Mouse (Mus musculus) c-Kit-positive CD71-positive TER-119-positive erythroid progenitor cells, embryonic 14.5 days (primary cell): ENCODE data around the gene Ssbp2.

Experiments used
- DNase-seq: peaks from one replicate; pipeline ENCODE4 v3.0.0-alpha.2; 2013; ENCODE audit warnings: low spot score

Gene Ssbp2

DNA sequence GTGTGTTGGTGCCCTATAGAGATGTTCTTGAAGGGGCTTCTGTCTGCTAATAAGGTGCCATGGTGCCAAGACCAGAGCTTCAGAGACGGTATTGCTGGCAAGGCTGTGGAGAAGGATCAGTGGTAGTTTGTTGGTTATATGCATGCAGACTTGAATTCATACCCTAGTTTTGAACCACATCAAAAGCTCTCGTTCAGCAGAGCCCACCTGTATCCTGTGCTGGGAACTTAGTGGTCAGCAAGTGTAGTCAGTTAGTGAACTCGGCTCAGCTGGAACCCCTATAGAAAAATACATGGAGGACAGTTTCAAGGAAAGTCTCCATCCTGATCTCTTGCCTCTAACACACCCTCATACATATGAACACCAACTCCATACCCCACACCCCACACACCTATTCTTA lies 69.7 kb downstream of the Ssbp2 start:
- no peak for DNase-seq

DNA sequence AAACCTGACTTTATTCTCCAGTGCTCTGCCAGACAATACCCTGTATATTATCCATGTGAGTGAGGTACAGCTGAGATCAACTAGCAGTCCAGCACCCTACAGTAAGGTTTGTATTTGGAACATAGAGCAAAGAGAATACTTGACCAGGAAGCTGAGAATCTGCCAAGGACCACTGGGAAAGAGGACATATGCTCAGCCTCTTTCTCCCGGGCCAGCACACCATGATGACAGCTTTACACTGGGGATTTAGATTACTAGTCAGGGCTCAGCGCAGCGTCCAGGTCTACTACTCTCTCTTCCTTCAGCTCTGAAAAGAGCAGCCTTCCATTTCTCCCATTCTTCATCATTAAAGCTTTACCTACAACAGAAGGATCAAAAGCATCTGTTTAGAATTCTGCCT lies 76.6 kb downstream of the Ssbp2 start:
- DNase-seq = no peak

DNA sequence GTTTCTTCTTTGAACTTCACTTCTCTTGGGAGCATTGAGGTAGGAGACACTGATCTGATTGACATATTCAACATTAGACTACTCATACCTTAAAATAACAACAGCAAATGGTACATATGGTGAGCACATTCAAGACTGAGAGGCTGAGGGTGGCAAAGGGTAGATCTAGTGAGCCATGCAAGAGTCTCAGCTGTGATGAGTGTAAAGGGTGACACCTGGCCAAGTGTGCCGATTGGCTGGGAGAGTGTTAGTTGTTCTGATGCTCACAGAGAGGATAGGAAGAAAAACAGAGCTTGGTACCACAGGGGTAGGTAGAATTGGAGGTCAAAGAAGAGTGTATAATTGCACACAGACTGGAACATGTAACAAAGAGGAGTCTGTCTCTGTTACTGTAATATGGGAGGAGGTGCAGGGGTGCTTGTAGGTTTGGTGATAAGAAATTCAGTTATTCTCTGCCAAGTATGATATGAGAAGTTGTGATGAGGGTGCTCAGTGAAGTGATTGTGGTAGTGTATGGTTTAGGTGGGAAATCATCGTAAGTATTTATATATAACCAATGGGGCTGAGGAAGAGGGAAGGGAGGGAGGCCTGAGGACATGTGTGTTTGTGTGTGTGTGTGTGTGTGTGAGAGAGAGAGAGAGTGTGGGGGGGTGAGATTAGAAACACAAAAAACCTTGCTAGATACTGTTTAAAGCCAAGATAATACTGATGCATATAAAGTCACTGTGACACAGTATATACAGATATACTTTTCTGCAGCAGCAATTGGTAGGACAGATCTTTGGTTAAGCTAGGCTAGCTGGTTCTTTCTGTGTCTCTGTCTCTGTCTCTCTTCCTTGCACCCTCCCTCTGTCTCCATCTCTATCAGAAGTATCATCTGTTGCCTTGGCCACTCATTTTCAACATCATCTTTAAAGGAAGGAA lies 80.3 kb downstream of the Ssbp2 start:
- peak; percentile 25 for DNase-seq

DNA sequence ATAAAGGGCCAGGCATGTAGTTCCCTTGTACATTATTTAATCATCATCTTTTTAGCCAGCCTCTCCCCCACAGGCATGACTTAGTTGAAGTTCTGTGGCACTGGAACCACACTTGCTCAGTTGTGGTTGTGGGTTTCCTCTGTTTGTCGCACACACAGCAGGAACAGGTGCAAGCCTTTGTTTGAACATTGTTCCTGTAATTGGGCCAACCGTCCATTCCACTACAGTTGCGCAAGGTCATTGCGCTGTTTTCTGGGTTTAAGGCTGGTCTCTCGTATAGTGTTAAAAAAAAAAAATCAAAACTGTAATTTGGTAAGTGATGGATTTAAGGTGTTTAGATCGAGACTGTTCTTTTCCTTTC lies 81.0 kb downstream of the Ssbp2 start:
- no peak for DNase-seq

DNA sequence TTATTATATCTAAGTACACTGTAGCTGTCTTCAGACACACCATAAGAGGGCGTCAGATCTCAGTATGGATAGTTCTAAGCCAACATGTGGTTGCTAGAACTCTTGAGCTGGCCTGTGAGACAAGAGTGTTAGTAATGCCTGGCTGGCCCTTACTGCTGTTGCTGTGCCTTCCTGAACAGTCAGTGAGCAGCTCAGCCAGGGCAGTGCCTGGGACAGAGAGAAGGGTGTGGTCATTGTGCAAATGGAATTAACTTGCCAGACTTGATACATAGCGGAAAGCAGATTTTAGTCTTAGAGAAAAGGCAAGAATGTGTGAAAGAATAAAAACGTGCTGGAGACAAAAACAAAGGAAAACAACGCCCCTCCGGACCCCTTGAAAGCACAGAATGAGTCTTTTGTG lies 83.5 kb downstream of the Ssbp2 start:
- DNase-seq = no peak

DNA sequence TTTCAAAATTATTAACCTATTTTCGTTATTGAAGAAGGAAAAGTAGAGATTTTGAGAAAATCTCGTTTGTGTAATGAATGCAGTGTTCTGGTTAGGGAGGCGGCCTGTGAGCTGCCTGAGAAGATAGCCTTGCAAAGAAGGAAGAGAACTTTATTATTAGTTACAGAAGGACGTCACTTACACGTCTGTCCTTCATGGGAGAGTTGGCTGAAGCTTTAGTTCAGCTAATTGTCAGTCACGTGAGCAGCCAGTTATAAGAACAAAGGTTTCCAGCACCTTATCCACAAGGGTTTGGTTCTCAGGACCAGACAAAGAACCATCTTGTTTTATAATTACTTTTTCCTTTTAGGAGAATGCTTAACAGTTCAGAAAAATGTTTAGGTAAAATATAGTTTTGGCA lies 104.0 kb downstream of the Ssbp2 start:
- no peak for DNase-seq

DNA sequence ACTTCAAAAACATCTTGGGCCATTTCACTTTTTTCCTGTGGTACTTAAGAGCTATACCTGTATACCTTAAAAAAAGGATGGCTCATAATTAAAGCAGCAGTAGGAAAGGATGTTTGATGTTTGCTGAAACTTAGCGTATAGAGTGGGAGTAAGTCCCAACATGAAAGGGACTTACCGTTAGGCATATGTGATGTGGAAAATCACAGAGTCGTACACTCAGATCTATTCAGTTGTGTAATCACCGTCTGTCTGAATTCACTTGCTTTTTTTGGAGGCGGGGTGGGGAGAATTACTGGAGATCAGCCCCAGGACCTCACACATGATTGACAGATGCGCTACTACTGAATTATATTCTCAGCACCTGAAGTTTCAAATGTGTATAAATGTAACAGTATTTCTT lies 104.7 kb downstream of the Ssbp2 start:
- no peak for DNase-seq

DNA sequence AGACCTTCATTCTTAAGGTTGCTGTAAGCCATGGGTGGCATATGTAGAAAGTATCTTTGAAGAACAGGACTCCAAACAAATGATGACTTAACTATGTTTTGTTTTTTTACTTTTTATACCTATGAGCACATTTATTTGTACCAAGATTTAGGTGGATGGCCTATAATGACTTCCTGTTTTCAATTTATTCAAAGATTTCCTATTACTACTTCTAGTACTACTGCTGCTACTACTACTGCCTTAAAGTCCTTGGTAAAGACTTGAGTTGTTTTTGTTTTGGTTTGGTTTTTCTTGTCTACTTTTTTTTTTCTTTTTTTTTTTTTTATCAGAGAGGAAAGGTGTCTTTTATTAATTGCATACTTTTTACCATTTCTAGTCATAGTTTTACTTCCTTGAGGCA lies 121.4 kb downstream of the Ssbp2 start:
- DNase-seq = no peak

DNA sequence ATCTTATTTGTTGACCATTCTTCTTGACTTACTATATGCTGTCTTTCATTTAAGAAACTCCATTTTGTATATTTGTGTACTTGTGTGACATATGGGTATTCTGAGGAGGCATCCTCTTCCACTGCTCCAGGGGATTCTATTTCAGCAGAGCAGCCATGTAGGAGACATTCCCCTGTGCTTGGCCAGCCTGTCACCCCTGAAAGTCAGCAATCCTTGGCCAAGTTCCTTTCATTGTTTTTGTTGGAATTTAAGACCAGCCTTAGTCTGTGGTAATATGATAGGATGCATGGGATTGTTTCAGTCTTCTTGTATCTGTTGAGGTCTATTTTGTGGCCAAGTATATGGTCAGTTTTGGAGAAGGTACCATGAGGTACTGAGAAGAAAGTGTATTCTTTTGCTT lies 122.1 kb downstream of the Ssbp2 start:
- DNase-seq = no peak

DNA sequence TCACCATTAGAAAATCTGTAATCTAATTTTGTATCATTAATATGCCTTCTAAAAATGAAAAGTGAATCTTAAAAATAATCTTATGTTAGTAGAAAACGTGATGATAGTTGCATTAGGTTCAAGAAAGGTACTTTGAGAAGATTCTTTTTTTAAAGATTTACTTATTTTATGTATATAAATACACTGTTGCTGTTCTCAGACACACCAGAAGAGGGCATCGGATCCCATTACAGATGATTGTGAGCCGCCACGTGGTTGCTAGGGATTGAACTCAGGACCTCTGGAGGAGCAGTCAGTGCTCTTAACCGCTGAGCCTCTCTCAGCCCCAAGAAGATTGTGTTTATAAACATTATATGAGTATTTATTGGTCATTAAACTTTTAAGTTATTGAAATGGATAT lies 126.3 kb downstream of the Ssbp2 start:
- no peak for DNase-seq

DNA sequence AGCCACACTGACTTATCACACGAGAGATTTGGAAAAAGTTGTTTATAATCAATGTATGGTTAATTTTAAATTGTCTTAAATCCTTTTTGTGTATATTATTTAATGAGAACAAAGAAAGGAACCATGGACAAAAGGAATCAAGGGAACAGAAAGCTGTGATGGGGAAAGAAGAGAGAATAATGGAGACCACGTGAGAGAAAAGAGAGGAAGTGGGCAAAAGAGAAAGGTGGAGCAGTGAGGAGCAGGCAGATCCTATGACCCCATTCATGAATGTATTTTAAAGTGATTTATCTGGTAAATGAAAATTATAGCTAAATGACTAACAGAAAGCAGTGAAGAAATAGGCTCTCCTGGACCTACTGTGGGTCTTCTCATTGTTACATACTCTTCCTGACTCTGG lies 128.4 kb downstream of the Ssbp2 start:
- no peak for DNase-seq

DNA sequence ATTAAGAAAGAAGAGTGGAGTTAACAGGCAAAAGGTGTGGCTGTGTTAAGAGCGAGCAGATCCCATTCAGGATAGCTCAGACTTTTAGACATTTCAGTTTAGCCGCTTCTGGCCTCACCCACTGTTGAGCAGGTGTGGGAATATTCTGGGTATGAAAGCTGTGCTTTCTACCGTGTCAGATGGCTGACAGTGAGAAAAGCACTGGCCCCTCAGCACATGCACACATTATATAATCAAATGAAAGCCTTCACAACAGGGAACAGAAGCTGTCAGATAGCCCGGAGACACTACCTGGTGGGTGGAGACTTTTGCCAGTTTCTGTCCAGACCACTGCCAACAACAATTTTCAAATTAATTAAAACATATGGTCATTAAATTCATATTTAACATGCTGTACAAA lies 131.8 kb downstream of the Ssbp2 start:
- DNase-seq = no peak

DNA sequence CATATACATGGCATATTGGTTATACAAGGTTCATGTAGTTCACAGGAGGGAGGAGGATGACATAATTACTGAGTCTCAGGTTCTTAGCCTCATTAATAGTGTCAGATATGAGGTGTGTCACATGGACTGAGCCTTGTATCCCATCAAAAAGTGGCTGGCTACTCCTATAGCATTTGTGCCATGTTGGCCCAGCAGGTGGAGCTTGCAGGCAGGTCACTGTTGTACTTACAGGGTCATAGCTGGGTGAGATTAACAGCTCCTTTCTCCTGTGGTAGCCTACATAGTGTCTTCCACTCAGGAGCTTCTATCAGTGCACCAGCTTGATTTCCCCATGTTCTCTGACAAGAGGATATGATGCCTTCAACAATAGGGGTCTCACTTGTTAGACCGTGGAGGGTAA lies 135.2 kb downstream of the Ssbp2 start:
- DNase-seq = no peak

DNA sequence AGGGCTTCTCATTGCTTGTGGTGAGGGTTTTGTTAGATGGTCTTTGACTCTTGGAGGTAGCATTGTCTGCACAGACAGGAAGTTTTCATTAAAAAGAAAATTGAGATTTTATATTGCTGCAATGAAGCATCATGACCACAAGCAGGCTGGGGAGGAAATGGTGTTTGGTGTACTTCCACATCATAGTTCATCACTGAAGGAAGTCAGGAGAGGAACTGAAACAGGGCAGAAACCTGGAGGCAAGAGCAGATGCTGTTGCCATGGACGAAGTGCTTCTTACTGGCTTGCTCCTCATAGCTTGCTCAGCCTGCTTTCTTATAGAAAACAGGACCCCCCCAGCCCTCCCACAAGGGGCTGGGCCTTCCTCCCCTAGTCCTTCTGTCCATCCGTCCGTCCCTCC lies 139.5 kb downstream of the Ssbp2 start:
- DNase-seq = no peak

DNA sequence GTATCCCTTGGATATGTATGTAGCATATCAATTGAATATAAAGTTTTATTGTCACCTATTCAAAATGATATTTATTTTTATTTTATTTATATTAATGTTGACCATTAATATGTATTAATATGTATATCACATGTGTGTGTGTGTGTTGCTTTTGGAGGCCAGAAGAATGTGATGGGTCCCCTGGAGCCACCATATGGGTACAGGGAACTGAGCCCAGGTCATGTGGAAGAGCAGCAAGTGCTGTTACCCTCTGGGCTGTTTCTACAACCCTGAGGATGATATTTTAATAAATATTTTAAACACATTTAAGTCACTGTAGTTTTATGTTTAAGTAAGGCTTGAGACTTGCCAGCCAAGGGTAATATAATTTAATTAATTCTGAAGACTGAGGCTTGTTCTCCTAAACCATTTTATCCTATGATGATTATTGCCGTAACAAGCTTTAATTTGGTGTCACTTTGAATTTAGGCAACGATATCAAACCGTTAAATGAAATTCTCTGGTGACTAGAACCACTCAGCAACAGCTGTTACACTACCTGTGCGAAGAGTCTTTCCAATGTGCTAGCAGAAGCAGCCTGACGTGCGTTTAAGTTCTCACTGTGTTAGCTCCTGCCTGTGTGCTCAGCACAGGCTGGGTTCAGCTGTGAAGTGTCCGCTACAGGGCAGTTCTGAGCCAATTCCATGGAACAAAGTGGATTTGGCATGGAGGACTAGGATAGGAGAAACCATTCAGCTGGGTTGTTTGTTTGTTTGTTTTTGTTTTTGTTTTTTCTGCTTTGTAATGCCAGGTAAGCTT lies 145.2 kb downstream of the Ssbp2 start:
- DNase-seq = no peak

DNA sequence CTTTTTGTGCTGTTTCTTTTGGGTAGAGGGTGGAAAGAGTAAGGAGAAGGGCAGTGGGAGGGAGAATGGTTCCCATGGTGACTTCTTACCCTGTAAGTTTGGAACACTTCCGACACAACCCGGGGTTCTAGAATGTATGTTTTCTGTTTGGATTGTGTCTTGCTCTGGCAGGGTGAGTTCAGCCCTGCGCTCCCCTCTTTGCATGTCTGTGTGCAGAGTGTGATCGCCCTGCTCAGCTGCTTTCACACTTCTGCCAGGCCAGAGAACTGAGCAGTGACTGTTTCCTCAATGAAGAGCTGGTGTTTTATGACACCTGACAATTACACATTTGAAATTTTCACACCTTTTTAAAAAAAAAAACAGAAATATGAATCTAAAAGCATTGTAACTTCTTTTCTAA lies 150.5 kb downstream of the Ssbp2 start:
- no peak for DNase-seq

DNA sequence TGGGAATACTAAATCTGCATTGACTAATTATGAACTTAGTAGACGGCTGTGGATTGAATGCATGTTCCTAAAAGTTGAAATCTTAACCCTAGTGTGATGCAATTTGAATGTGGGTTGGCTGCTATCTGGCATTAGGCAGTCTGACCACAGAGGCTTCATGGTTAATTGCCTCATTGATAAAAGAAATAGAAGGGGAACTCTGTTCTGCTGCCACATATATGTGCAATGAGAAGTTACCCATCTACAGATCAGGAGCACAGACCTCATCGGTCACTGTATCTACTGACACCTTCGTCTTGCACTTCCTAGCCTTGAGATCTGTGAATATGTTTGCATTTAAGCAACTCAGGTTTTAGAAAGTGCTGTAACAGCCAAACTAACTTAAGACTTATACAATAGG lies 151.8 kb downstream of the Ssbp2 start:
- DNase-seq = no peak

DNA sequence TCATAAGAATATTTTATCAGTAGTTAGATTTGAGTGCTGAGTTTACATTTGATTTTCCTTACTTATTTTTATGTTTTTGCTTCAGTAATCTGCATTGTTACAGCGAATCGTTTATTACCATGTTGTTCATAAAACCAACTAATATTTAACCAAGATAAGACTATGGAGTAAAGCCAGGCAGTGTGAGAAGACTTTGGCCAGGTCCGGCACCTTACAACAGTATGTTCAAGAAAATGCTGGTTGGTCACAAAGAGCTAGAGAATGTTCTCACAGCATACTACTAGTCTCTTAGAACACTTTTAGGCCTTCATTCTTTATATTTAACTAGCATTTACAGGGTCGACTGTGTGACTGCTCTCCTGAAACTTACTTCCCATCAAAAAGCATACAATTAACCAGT lies 152.5 kb downstream of the Ssbp2 start:
- no peak for DNase-seq

DNA sequence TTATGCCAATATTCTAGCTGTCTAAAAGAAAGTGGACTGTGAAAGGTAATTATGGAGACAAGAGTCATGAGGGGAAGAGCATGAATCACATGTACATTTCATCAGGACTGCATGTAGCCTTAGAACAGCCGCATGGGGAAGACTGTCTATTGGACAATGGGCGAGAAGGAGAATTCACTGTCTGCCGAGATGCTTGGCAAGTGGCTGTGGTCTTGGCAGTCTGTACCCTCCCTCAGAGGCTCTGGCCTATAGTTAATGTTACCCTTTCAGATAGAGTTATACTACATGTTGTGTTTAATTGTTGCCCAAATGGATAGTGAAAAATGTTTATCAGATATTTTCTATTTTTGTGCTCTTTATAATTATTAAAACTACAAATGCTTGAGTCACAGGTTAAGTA lies 156.0 kb downstream of the Ssbp2 start:
- DNase-seq = no peak

DNA sequence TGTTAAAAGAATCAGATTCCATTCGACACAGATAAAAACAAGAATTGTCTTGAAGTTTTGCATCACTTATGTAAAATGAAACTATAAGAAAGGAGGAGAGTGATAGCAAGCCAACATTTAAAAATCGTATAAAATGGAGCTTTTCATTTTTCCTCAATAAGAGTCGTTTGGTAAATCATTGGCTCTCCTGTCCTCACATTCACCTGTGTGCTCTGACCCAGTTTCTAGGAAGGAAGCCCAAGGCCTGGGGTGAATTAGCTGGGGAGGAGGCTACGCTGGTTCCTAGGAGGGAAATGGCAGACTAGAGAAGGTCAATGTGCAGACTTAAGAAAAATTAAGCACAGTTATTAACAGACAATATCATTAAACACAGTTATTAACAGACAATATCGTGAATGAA lies 156.8 kb downstream of the Ssbp2 start:
- no peak for DNase-seq

DNA sequence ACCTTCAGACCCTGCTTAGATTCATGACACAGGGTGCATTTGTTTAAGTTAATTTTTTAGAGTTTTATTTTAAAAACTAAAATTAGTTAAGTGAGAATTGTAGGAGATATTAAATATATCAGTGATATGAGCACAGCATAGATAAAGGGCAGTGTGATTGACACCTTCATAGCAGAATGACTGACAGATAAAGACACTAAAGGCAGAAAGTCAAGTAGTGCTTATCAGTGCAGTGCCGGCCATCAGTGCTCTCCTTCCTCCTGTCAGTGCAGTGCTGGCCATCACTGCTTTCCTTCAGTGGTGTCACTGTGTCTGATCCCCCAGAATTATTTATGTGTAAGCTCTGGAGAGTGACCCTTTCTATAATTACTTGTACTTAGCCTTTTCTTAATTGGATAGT lies 159.3 kb downstream of the Ssbp2 start:
- no peak for DNase-seq

DNA sequence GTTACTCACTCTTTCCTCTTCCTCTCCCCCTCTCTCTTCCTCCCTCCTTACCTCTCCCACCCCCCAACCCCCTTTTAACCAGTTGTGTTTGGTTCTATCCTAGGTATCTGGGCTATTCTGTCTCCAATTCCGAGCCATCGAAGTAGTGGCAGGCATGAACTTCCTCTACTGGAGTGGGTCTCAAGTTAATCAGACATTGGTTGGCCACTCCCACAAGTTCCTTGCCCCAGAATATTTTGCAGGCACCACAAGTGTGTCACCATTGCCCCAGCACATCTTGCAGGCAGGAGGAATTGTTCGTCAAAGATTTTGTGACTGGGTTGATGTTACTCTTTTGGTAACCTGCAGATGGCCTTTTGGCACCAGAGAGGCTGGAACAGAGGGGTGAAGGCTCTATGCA lies 160.5 kb downstream of the Ssbp2 start:
- DNase-seq = no peak

DNA sequence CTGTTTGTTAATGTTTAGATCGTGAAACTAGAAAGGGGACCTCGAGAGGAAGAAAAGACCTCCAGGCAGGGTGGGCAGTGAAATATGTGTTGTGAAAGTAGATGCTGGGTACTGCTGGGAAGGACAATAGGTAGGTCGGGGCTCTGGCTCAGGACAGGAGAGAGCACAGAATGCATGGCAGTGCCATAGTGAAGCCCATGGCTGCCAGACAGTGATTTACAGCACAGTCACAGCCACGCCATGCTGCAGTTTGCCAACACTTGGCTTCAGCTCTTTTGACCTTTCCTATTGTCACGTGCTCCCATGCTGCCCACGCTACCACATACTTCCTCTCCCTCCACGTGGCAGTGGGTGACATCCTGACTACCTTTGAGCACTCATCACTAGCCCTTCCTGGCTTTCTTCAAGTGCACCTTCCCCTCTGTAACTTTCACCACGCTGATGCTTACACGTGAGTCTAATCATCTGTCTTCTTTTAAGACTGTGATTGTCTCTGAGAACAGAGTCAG lies 171.3 kb downstream of the Ssbp2 start:
- DNase-seq = no peak
